Mouse (Mus musculus) testis, adult 2 months (tissue): Measurements from ENCODE around the gene Sdk2. TPM values are rescaled to one million over a fixed set of nuclear protein-coding genes. Genes with fewer than 3 reads are reported as not detected.

Experiments
- H3K27ac ChIP-seq: fragments of 200-500 bp; 2 replicates; pipeline ENCODE4 v1.5.1; 2012; ENCODE audit warnings: low read depth, low read length; ENCODE audit not compliant: control insufficient read depth, insufficient read depth
- H3K27me3 ChIP-seq: fragments of 200-500 bp; 2 replicates; pipeline ENCODE4 v1.6.1; 2012; ENCODE audit warnings: mild to moderate bottlenecking, low read length, moderate library complexity; ENCODE audit not compliant: control insufficient read depth, insufficient read depth
- H3K36me3 ChIP-seq: fragments of 200-500 bp; 2 replicates; pipeline ENCODE4 v1.6.1; 2012; ENCODE audit warnings: mild to moderate bottlenecking, low read length; ENCODE audit not compliant: control insufficient read depth, insufficient read depth
- H3K4me1 ChIP-seq: fragments of 200-500 bp; 2 replicates; pipeline ENCODE4 v1.6.1; 2012; ENCODE audit warnings: low read length; ENCODE audit not compliant: control insufficient read depth, insufficient read depth
- H3K4me3 ChIP-seq: fragments of 200-500 bp; 2 replicates; pipeline ENCODE4 v1.5.1; 2012; ENCODE audit warnings: low read depth, mild to moderate bottlenecking, low read length, moderate library complexity, mixed read lengths; ENCODE audit not compliant: control insufficient read depth
- CTCF ChIP-seq: fragments of 200-500 bp; IDR thresholded peaks from 2 replicates; pipeline ENCODE4 v1.5.1; 2012; ENCODE audit warnings: low read depth, mild to moderate bottlenecking, inconsistent platforms, low read length, moderate library complexity; ENCODE audit not compliant: control insufficient read depth, insufficient read depth, insufficient replicate concordance
- POLR2A ChIP-seq: fragments of 200-500 bp; IDR thresholded peaks from 2 replicates; pipeline ENCODE4 v1.6.1; 2012; ENCODE audit warnings: low read depth, mild to moderate bottlenecking, inconsistent platforms, low read length, moderate library complexity; ENCODE audit not compliant: control insufficient read depth
- polyA plus RNA-seq: library from polyadenylated mRNA; depleted of rRNA; stranded (reverse); fragments of >200 nt; gene quantifications from 2 replicates; pipeline ENCODE4 v1.2.3, GENCODE M21; 2012

The Sdk2 gene
- polyA plus RNA-seq, 1 experiment: 7.8 TPM

- no peak overlapping the region for H3K4me3 ChIP-seq
- no peaks in the 10 kb centered on the region for H3K36me3 ChIP-seq
- H3K27me3 ChIP-seq: no peaks in the 10 kb centered on the region
- H3K4me1 ChIP-seq: no peaks in the 10 kb centered on the region
- TF ChIP-seq CTCF (no peak), POLR2A (no peak)
- no peak overlapping the region for H3K27ac ChIP-seq
These were observed 139.0 kb downstream of the Sdk2 start for GRCm38 (mm10) chr11:113927826-113928225.

DNA sequence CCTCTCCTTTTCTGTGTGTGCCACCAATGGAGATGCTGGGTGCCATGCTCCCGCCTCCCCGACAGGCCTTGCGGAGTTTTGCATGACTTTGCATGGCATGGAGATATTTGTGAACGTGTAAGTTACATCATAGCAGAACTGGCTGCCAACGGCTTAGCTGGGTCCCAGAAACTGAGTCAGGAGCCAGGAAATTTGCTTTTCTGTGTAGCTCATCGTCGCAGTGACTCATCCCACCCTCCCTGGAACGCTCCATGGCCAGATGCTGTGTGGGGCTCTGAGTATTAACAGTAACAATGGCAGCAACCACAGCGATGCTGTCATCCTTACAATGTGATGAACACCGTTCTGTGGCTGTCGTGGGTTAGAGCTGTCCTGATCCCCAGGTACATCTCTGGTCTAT, 139.6 kb downstream of the Sdk2 start:
- Histone ChIP-seq H3K36me3 (no peaks in the 10 kb centered on the region), H3K27ac (no peak overlapping the region), H3K27me3 (no peaks in the 10 kb centered on the region), H3K4me3 (no peak overlapping the region), H3K4me1 (no peaks in the 10 kb centered on the region; the same call in 1 of the 2 replicates)
- no peak for TF ChIP-seq CTCF
- no peak for TF ChIP-seq POLR2A

- Histone ChIP-seq H3K4me1 (no peaks in the 10 kb centered on the region; the same call in 1 of the 2 replicates), H3K27me3 (no peaks in the 10 kb centered on the region), H3K36me3 (no peaks in the 10 kb centered on the region), H3K4me3 (no peak overlapping the region), H3K27ac (no peak overlapping the region)
- TF ChIP-seq POLR2A (no peak), CTCF (no peak)
These were observed 143.7 kb downstream of the Sdk2 start for GRCm38 (mm10) chr11:113923137-113923536.

DNA sequence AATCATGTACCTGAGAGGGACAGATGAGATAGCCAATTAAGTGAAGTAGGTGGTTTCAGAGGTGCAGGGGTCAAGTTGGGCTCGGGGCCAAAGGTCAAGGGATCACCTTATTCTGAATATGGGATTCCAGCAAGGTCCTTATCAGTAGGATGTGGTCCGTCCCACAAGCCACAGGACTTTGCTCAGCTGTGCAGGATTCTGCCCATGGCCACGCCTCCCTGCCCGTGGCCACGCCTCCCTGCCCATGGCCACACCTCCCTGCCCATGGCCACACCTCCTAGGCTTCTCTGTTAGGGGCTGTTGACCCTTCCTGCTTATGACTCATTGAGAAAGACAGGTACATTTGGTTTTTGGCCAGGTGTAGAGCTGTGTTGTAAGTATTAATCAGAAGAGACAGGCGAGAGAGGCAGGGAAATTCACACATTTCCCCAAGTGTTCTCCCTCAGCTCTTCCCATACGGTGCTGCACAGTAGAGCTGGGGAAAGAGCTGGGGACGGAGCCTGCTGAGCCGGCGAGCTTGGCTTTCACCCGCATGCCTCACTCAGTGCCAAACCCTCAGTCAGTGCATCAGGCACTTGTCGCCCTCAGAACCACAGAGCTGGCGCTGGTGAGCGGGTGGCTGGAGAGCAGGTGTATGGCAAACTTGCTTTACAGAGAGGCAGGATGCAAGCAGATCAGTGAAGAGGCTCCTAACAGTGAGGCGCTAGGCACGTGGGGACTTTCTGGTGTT, 163.6 kb downstream of the Sdk2 start:
- H3K27me3 ChIP-seq: no peaks in the 10 kb centered on the region
- H3K27ac ChIP-seq: no peak overlapping the region
- TF ChIP-seq CTCF (no peak), POLR2A (no peak)
- H3K36me3 ChIP-seq: no peaks in the 10 kb centered on the region
- H3K4me3 ChIP-seq: no peak overlapping the region
- H3K4me1 ChIP-seq: no peaks in the 10 kb centered on the region

- Histone ChIP-seq H3K27ac (no peak overlapping the region), H3K4me1 (no peaks in the 10 kb centered on the region), H3K36me3 (no peaks in the 10 kb centered on the region), H3K4me3 (no peak overlapping the region), H3K27me3 (no peaks in the 10 kb centered on the region)
- TF ChIP-seq POLR2A (no peak), CTCF (no peak)
These were observed 164.9 kb downstream of the Sdk2 start for GRCm38 (mm10) chr11:113901906-113902305.

GRCm38 (mm10) chr11:113898671-113899070, 168.2 kb downstream of the Sdk2 start:
- no peak for TF ChIP-seq CTCF
- TF ChIP-seq POLR2A: no peak
- H3K4me3 ChIP-seq: no peak overlapping the region
- H3K36me3 ChIP-seq: no peaks in the 10 kb centered on the region
- no peaks in the 10 kb centered on the region for H3K4me1 ChIP-seq
- no peak overlapping the region for H3K27ac ChIP-seq
- no peaks in the 10 kb centered on the region for H3K27me3 ChIP-seq

- Histone ChIP-seq H3K36me3 (no peaks in the 10 kb centered on the region), H3K27ac (no peak overlapping the region), H3K4me1 (no peaks in the 10 kb centered on the region), H3K4me3 (no peak overlapping the region), H3K27me3 (no peaks in the 10 kb centered on the region)
- TF ChIP-seq CTCF (no peak), POLR2A (no peak)
These were observed 170.8 kb downstream of the Sdk2 start for GRCm38 (mm10) chr11:113896006-113896405.
